Mouse (Mus musculus) kidney, adult 2 months (tissue): ENCODE data around the gene Spert.

Source experiments
- CTCF ChIP-seq: fragments of 200-500 bp; conservative IDR thresholded peaks from 2 replicates; pipeline ENCODE4 v1.5.1; 2011; ENCODE audit warnings: low read depth, mild to moderate bottlenecking, control low read depth, low read length, moderate library complexity, mixed read lengths; ENCODE audit not compliant: insufficient read depth, insufficient read length
- POLR2A ChIP-seq: fragments of 200-500 bp; IDR thresholded peaks from one replicate; pipeline ENCODE4 v1.6.1; 2011; ENCODE audit warnings: low read depth, low read length, control low read depth

GRCm38 (mm10) chr14:75561577-75562331, 31.2 kb downstream of the Spert start:
- TF ChIP-seq CTCF (no peak; the same call in 1 of the 2 replicates), POLR2A (no peak)
